Mouse (Mus musculus) splenic B cell, adult 2 months (primary cell): ENCODE measurements around the gene Gm3591.
"Not testable (repeated sequence)": the region's sequence is repeated elsewhere in the genome, so short reads cannot be mapped to it uniquely, and the experiment has no call there.

Source experiments
- DNase-seq: peaks from one replicate; pipeline ENCODE4 v3.0.0-alpha.2; 2011; ENCODE audit warnings: low read depth, low spot score
- H3K27me3 ChIP-seq: 2 replicates; pipeline ENCODE4 v1.6.1; 2012; ENCODE audit warnings: mild to moderate bottlenecking, low read length, moderate library complexity, mixed read lengths; ENCODE audit not compliant: control insufficient read depth, poor library complexity, insufficient read depth, severe bottlenecking
- H3K36me3 ChIP-seq: 2 replicates; pipeline ENCODE4 v1.6.1; 2012; ENCODE audit warnings: mild to moderate bottlenecking, low read length, moderate library complexity, mixed read lengths; ENCODE audit not compliant: control insufficient read depth, poor library complexity, insufficient read depth, severe bottlenecking

The Gm3591 gene

GRCm38 (mm10) chr14:6412382-6412781, at the start of gene Gm3591:
Gm3591 (minus strand) TSS chr14:6412482.
- H3K36me3 ChIP-seq, DNase-seq, H3K27me3 ChIP-seq: not testable (repeated sequence)

- not testable (repeated sequence) for DNase-seq, H3K36me3 ChIP-seq, H3K27me3 ChIP-seq
These were observed 32.2 kb upstream of the Gm3591 start, which contains the start of gene Gm3594 for GRCm38 (mm10) chr14:6444511-6444910. Gm3594 (minus strand) TSS chr14:6444611.

DNA sequence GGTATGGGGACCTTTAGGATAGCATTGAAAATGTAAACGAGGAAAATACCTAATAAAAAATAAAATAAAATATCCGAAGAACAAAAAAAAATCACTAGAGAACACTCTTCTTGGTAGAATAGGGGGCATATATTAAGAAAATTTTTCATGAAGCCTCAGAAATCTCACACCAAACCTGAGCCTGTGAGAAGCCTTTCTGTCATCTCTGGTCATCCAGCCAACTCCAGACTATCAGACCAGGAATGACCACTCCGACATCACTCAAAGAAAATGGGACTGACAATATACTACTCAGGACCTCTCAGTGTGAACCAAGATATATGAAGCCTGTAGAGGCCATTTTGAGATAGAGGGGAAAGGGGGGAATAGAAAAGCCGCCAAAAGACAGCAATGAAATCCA, 28.5 kb upstream of the Gm3591 start:
- not testable (repeated sequence) for H3K27me3 ChIP-seq, DNase-seq, H3K36me3 ChIP-seq

DNA sequence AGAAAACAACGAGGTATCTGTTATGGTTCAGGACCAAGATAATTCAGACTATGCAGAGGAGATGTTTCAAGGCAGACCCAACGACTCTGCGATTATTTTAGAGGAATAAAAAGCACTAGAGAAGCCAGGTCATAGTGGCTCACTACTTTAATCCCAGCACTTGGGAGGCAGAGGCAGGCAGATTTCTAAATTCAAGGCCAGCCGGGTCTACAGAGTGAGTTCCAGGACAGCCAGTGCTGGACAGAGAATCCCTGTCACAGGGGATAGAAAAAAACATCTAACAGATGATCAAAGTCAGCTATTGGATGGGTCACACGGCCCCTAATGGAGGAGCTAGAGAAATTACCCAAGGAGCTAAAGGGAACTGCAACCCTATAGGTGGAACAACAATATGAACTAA, 27.9 kb upstream of the Gm3591 start:
- H3K36me3 ChIP-seq, DNase-seq, H3K27me3 ChIP-seq: not testable (repeated sequence)

GRCm38 (mm10) chr14:6426766-6427165, 14.5 kb upstream of the Gm3591 start:
- not testable (repeated sequence) for DNase-seq, H3K27me3 ChIP-seq, H3K36me3 ChIP-seq

DNA sequence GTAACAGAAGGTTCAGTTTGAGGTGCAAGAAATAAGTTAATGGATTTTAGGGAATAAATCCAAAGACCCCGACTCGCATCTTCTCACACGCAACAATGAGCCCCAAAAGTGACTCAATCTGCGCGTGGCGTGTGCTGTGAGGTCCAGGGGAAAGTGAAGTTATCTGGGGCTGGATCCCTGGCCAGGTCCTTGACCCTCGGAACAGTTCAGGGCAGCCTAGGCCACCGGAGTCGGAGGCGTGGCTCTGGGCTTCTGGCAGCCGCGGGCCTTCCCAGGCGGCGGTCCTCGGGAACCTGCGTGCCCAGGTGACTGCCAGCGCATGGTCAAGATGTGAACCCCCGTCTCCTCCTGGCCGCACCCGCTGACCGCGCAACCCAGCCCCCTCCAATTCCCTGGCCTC, 14.1 kb upstream of the Gm3591 start:
- DNase-seq, H3K36me3 ChIP-seq, H3K27me3 ChIP-seq: not testable (repeated sequence)

- not testable (repeated sequence) for DNase-seq, H3K27me3 ChIP-seq
These were observed 22.1 kb downstream of the Gm3591 start, which contains the start of gene Gm16440 for GRCm38 (mm10) chr14:6390219-6390618. Gm16440 (minus strand) TSS chr14:6390319.

More at GRCm38 (mm10) chr14:6390219-6390618, 22.1 kb downstream of the Gm3591 start, which contains the start of gene Gm16440:
- not testable (repeated sequence) for H3K36me3 ChIP-seq
